In genomic region chr16:55821997-55822740, GRCm38 (mm10) we compare ENCODE assay signal across 8 mouse cellular contexts. TPM values are rescaled to one million over a fixed set of nuclear protein-coding genes. Genes with fewer than 3 reads are reported as not detected.
A peak's percentile ranks its signal among the peaks of the same experiment; 100 is the strongest.
DNase-seq lines count a peak whose midpoint lies in the region; ATAC-seq lines count a peak whose summit lies in the region.

No protein-coding gene starts in this region.

- under 1% methylated on average over 67 of the region's 67 CpGs for WGBS in heart, embryonic 13.5 days
- under 1% methylated on average over 67 of the region's 67 CpGs for WGBS in liver, embryonic 13.5 days (ENCODE audit: insufficient replicate concordance)
- under 1% methylated on average over 67 of the region's 67 CpGs for WGBS in stomach, embryonic 14.5 days

- H3K27me3 ChIP-seq in heart, embryonic 13.5 days (replicated peaks) = no peaks in the 10 kb centered on the region
- peaks cover 23% of the 10 kb centered on the region for H3K27me3 ChIP-seq in liver, embryonic 13.5 days
- no peaks in the 10 kb centered on the region for H3K27me3 ChIP-seq in stomach, embryonic 14.5 days (ENCODE audit: control insufficient read depth, insufficient read depth, low read length)

- DNase-seq in kidney, postnatal 10 days = peak; percentile 96
- peak; percentile 85 for DNase-seq in liver, embryonic 13.5 days
- DNase-seq in natural killer cell, adult 2 months (ENCODE audit: low spot score in 2 of 2) = peak; percentile 87 to 88

- H3K4me3 ChIP-seq in brown adipose tissue, adult 24 weeks (ENCODE audit: insufficient read depth, low read depth, low read length) = peak overlapping the region; percentile 97
- H3K4me3 ChIP-seq in heart, embryonic 13.5 days = peak overlapping the region; percentile 81
- H3K4me3 ChIP-seq in liver, embryonic 13.5 days (replicated peaks) = peak overlapping the region; percentile 79
- H3K4me3 ChIP-seq in stomach, embryonic 14.5 days (ENCODE audit: low read depth, low read length) = peak overlapping the region; percentile 57

- no peaks in the 10 kb centered on the region for H3K9me3 ChIP-seq in heart, embryonic 13.5 days
- no peaks in the 10 kb centered on the region for H3K9me3 ChIP-seq in liver, embryonic 13.5 days (replicated peaks)
- no peaks in the 10 kb centered on the region for H3K9me3 ChIP-seq in stomach, embryonic 14.5 days (ENCODE audit: control insufficient read depth, low read depth, low read length)

- peaks cover 2% of the 10 kb centered on the region; the same call in 1 of the 2 replicates for H3K4me1 ChIP-seq in brown adipose tissue, adult 24 weeks (ENCODE audit: control insufficient read depth, insufficient read depth, insufficient read length, low read length)
- peaks cover 48% of the 10 kb centered on the region for H3K4me1 ChIP-seq in heart, embryonic 13.5 days
- H3K4me1 ChIP-seq in liver, embryonic 13.5 days (replicated peaks) = peaks cover 18% of the 10 kb centered on the region; the same call in 1 of the 2 replicates
- H3K4me1 ChIP-seq in stomach, embryonic 14.5 days (ENCODE audit: control insufficient read depth, insufficient read depth, low read length) = peaks cover 7% of the 10 kb centered on the region; the same call in 1 of the 2 replicates

- peak overlapping the region; percentile 95 for H3K27ac ChIP-seq in brown adipose tissue, adult 24 weeks (replicated peaks; ENCODE audit: low read depth, low read length)
- H3K27ac ChIP-seq in heart, embryonic 13.5 days (replicated peaks) = peak overlapping the region; percentile 95
- H3K27ac ChIP-seq in liver, embryonic 13.5 days = peak overlapping the region; percentile 83
- H3K27ac ChIP-seq in stomach, embryonic 14.5 days (ENCODE audit: low read length) = peak overlapping the region; percentile 77

- peak overlapping the region; percentile 80 for H3K4me2 ChIP-seq in heart, embryonic 13.5 days
- H3K4me2 ChIP-seq in liver, embryonic 13.5 days = peak overlapping the region; percentile 97
- peak overlapping the region; percentile 50 for H3K4me2 ChIP-seq in stomach, embryonic 14.5 days (replicated peaks; ENCODE audit: low read depth, low read length)

- peak; percentile 72 for ATAC-seq in CD4-positive, CD25-positive, alpha-beta regulatory T cell, adult 4 months
- ATAC-seq in erythroid progenitor cell, adult 5-6 weeks (replicated peaks; ENCODE audit: low FRiP score, poor library complexity, severe bottlenecking) = peak; percentile 96
- ATAC-seq in heart, embryonic 13.5 days (ENCODE audit: extremely low read depth, insufficient number of reproducible peaks, low FRiP score, low TSS enrichment) = peak; percentile 81
- ATAC-seq in liver, embryonic 13.5 days (ENCODE audit: low read depth) = peak; percentile 95
- peak; percentile 95 for ATAC-seq in stomach, embryonic 14.5 days (ENCODE audit: insufficient number of reproducible peaks, insufficient read depth, low FRiP score, low read depth)

- peak overlapping the region; percentile 92 for H3K9ac ChIP-seq in heart, embryonic 13.5 days
- peak overlapping the region; percentile 80 for H3K9ac ChIP-seq in liver, embryonic 13.5 days
- peak overlapping the region; percentile 34 for H3K9ac ChIP-seq in stomach, embryonic 14.5 days (replicated peaks; ENCODE audit: low read depth, low read length)

- H3K36me3 ChIP-seq in heart, embryonic 13.5 days = peaks cover 17% of the 10 kb centered on the region
- H3K36me3 ChIP-seq in liver, embryonic 13.5 days = peaks cover 14% of the 10 kb centered on the region
- peaks cover 11% of the 10 kb centered on the region; the same call in 1 of the 2 replicates for H3K36me3 ChIP-seq in stomach, embryonic 14.5 days (ENCODE audit: control insufficient read depth, insufficient read depth, low read length)

RNA-seq across cellular contexts. Expression of gene Nfkbiz, which starts 16.5 kb away (rescaled TPM):
- polyA plus RNA-seq in CD4-positive, CD25-positive, alpha-beta regulatory T cell, adult 4 months (2017; shearing (Covaris generic)) = 10 to 100 TPM; 33.2 to 39.6 TPM
- 4.2 and 6.9 TPM in 2 replicates for polyA plus RNA-seq in brown adipose tissue, adult 24 weeks (2012; ENCODE audit: insufficient read depth, insufficient read length, missing spikeins)
- 8.8 and 11.2 TPM in 2 replicates for total RNA-seq in erythroid progenitor cell, adult 5-6 weeks (2015; ENCODE audit: low replicate concordance)
- total RNA-seq in erythroid progenitor cell, adult 5-6 weeks (2017; ENCODE audit: low replicate concordance) = 4.5 and 6.0 TPM in 2 replicates
- 2.1 and 2.5 TPM in 2 replicates for polyA plus RNA-seq in heart, embryonic 13.5 days (2015; fragmentation: Nextera tagmentation; extraction: Ambion mirVana)
- polyA plus RNA-seq in liver, embryonic 13.5 days (2015; fragmentation: Nextera tagmentation; extraction: Ambion mirVana) = 1.8 and 2.5 TPM in 2 replicates
- polyA plus RNA-seq in stomach, embryonic 14.5 days (2014; fragmentation: Nextera tagmentation; extraction: Ambion mirVana) = 6.4 and 8.3 TPM in 2 replicates

Comparison
In these comparisons a context has a peak if more than half of its experiments do, and no peak if none do; other contexts are left out.
1. Peak in every context shown above with its lines: DNase-seq, ATAC-seq, H3K4me3 ChIP-seq and H3K27ac ChIP-seq.
2. H3K9ac ChIP-seq: peak in every context shown above with its lines; median percentile 92 in heart, embryonic 13.5 days; 80 in liver, embryonic 13.5 days; 34 in stomach, embryonic 14.5 days.